Mouse (Mus musculus) forebrain, postnatal 0 days (tissue): ENCODE measurements at regions not wholly inside any gene's neighbourhood (a gene's known extent, or its start where the extent isn't known, plus 50 kb on each side); places are given as distances from the start of the nearest gene placed in this dataset.

Experiments
- ATAC-seq: fragments of 200-750 bp; cut with Nextera tagmentation; 2 replicates; pipeline ENCODE4 v1.8.0; 2017; ENCODE audit warnings: mild to moderate bottlenecking, moderate library complexity
- DNase-seq: peaks from one replicate; pipeline ENCODE4 v3.0.0-alpha.2; 2015
- H3K27ac ChIP-seq: fragments of 300-500 bp; sonication (generic); 2 replicates; pipeline ENCODE4 v1.5.1; 2014; ENCODE audit warnings: low read depth, mild to moderate bottlenecking, antibody characterized with exemption, low read length, moderate library complexity, mixed read lengths
- H3K27me3 ChIP-seq: fragments of 300-500 bp; sonication (generic); 2 replicates; pipeline ENCODE4 v1.6.1; 2014; ENCODE audit warnings: mild to moderate bottlenecking, low read length, mixed read lengths; ENCODE audit not compliant: insufficient read depth
- H3K36me3 ChIP-seq: fragments of 300-500 bp; sonication (generic); 2 replicates; pipeline ENCODE4 v1.6.1; 2014; ENCODE audit warnings: mild to moderate bottlenecking, moderate library complexity; ENCODE audit not compliant: insufficient read depth
- H3K4me1 ChIP-seq: fragments of 300-500 bp; sonication (generic); 2 replicates; pipeline ENCODE4 v1.6.1; 2014; ENCODE audit warnings: antibody characterized with exemption; ENCODE audit not compliant: insufficient read depth
- H3K4me2 ChIP-seq: fragments of 300-500 bp; sonication (generic); 2 replicates; pipeline ENCODE4 v1.6.1; 2014; ENCODE audit warnings: low read depth, mild to moderate bottlenecking, moderate library complexity
- H3K4me3 ChIP-seq: fragments of 300-500 bp; sonication (generic); 2 replicates; pipeline ENCODE4 v1.5.1; 2014; ENCODE audit warnings: low read depth, low read length, mixed read lengths
- H3K9ac ChIP-seq: fragments of 300-500 bp; sonication (generic); 2 replicates; pipeline ENCODE4 v1.6.1; 2014; ENCODE audit warnings: mild to moderate bottlenecking
- H3K9me3 ChIP-seq: fragments of 300-500 bp; sonication (generic); 2 replicates; pipeline ENCODE4 v1.6.1; 2016; ENCODE audit warnings: low read length
- CTCF ChIP-seq: sonication (generic); IDR thresholded peaks from 2 replicates; pipeline ENCODE4 v1.5.1; 2016; ENCODE audit warnings: antibody characterized with exemption, control low read depth, low read depth
- WGBS: fragments of 180-500 bp; shearing (Covaris S2); extraction: QIAGEN DNeasy Blood & Tissue Kit; methylation state at CpG from one replicate; pipeline ENCODE4 v1.1.7; 2014; 5-methylcytosine and 5-hydroxymethylcytosine counted together

- Histone ChIP-seq H3K4me2 (no peak overlapping the region), H3K27ac (no peak overlapping the region), H3K36me3 (no peaks in the 10 kb centered on the region), H3K9ac (no peak overlapping the region), H3K27me3 (no peaks in the 10 kb centered on the region), H3K4me3 (no peak overlapping the region), H3K9me3 (no peaks in the 10 kb centered on the region), H3K4me1 (no peaks in the 10 kb centered on the region)
- ATAC-seq (no peak), DNase-seq (no peak)
- no peak for TF ChIP-seq CTCF
- WGBS = 33% methylated on average over 10 of the region's 10 CpGs
Observed at GRCm38 (mm10) chr15:26953818-26954385, 58.5 kb upstream of the Fbxl7 start.

GRCm38 (mm10) chr15:26958980-26959379 is 63.6 kb upstream of the Fbxl7 start:
- Histone ChIP-seq H3K4me1 (no peaks in the 10 kb centered on the region), H3K9me3 (no peaks in the 10 kb centered on the region), H3K27ac (no peak overlapping the region), H3K36me3 (no peaks in the 10 kb centered on the region), H3K9ac (no peak overlapping the region), H3K4me2 (no peak overlapping the region), H3K27me3 (no peaks in the 10 kb centered on the region), H3K4me3 (no peak overlapping the region)
- no peak for TF ChIP-seq CTCF
- 82% methylated on average over 2 of the region's 2 CpGs for WGBS
- ATAC-seq (no peak), DNase-seq (no peak)

- H3K9me3 ChIP-seq = no peaks in the 10 kb centered on the region
- no peak for TF ChIP-seq CTCF
- no peaks in the 10 kb centered on the region for H3K4me1 ChIP-seq
- H3K4me3 ChIP-seq = no peak overlapping the region
- no peak for ATAC-seq
- no peaks in the 10 kb centered on the region for H3K36me3 ChIP-seq
- no peak overlapping the region for H3K4me2 ChIP-seq
- WGBS = 44% methylated on average over 5 of the region's 5 CpGs
- no peak overlapping the region for H3K27ac ChIP-seq
- H3K27me3 ChIP-seq = no peaks in the 10 kb centered on the region
- DNase-seq = no peak
- H3K9ac ChIP-seq = no peak overlapping the region
Observed at GRCm38 (mm10) chr15:26968392-26969025, 73.1 kb upstream of the Fbxl7 start.

GRCm38 (mm10) chr15:26970770-26971169 is 75.4 kb upstream of the Fbxl7 start:
- ATAC-seq = no peak
- H3K27me3 ChIP-seq = no peaks in the 10 kb centered on the region
- peak; percentile 29 for DNase-seq
- no peak overlapping the region for H3K27ac ChIP-seq
- no peaks in the 10 kb centered on the region for H3K36me3 ChIP-seq
- no peak for TF ChIP-seq CTCF
- H3K4me2 ChIP-seq = no peak overlapping the region
- H3K9me3 ChIP-seq = no peaks in the 10 kb centered on the region
- no peaks in the 10 kb centered on the region for H3K4me1 ChIP-seq
- H3K9ac ChIP-seq = no peak overlapping the region
- 57% methylated on average over 1 of the region's 1 CpGs for WGBS
- H3K4me3 ChIP-seq = no peak overlapping the region

- Histone ChIP-seq H3K4me1 (no peaks in the 10 kb centered on the region), H3K36me3 (no peaks in the 10 kb centered on the region), H3K27me3 (no peaks in the 10 kb centered on the region), H3K9me3 (no peaks in the 10 kb centered on the region), H3K4me2 (no peak overlapping the region), H3K27ac (no peak overlapping the region), H3K9ac (no peak overlapping the region), H3K4me3 (no peak overlapping the region)
- ATAC-seq (no peak), DNase-seq (no peak)
- TF ChIP-seq CTCF = no peak
- 80% methylated on average over 1 of the region's 1 CpGs for WGBS
Observed at GRCm38 (mm10) chr15:26993054-26993453, 97.7 kb upstream of the Fbxl7 start.

- DNase-seq (no peak), ATAC-seq (no peak)
- H3K36me3 ChIP-seq = no peaks in the 10 kb centered on the region
- no peaks in the 10 kb centered on the region for H3K4me1 ChIP-seq
- WGBS = 91% methylated on average over 4 of the region's 4 CpGs
- TF ChIP-seq CTCF = no peak
- H3K27me3 ChIP-seq = no peaks in the 10 kb centered on the region
- no peak overlapping the region for H3K27ac ChIP-seq
- H3K4me2 ChIP-seq = no peak overlapping the region
- H3K9me3 ChIP-seq = no peaks in the 10 kb centered on the region
- no peak overlapping the region for H3K9ac ChIP-seq
- H3K4me3 ChIP-seq = no peak overlapping the region
Observed at GRCm38 (mm10) chr15:27009069-27009468, 113.7 kb upstream of the Fbxl7 start.

- Histone ChIP-seq H3K9ac (no peak overlapping the region), H3K27me3 (no peaks in the 10 kb centered on the region), H3K4me2 (no peak overlapping the region), H3K27ac (no peak overlapping the region), H3K9me3 (no peaks in the 10 kb centered on the region), H3K4me1 (no peaks in the 10 kb centered on the region), H3K36me3 (no peaks in the 10 kb centered on the region), H3K4me3 (no peak overlapping the region)
- DNase-seq (no peak), ATAC-seq (no peak)
- no peak for TF ChIP-seq CTCF
- 10% methylated on average over 4 of the region's 4 CpGs for WGBS
Observed at GRCm38 (mm10) chr15:27013906-27014658, 118.7 kb upstream of the Fbxl7 start.
